Mouse (Mus musculus) left cerebral cortex, adult 18-20 months (tissue): ENCODE measurements at regions not wholly inside any gene's neighbourhood (a gene's known extent, or its start where the extent isn't known, plus 50 kb on each side); places are given as distances from the start of the nearest gene placed in this dataset.

Experiments
- DNase-seq, 2 experiments: peaks; one replicate each; pipeline ENCODE4 v3.0.0; 2021 to 2022; ENCODE audit warnings: low spot score in 2 of 2, mixed read lengths in 1 of 2

DNA sequence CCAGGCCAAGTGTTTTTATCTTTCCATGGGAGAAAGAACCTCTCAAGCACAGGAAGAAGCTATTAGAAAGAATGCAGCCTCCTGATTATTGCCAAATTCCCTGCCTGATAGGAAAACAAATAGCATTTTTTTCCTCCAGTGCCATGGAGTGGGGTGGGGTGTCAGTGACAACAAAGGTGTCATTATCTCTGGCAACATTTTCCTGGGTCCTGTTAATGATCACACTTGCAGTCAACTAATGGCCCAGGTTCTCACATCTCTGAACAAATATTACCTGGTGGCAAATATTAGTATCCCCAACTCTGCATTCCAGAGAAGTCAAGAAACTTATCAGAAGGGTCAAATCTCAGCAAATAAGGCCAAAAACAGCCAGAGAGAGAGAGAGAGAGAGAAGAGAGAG lies 298.6 kb downstream of the Sox4 start:
- DNase-seq = no peak

DNA sequence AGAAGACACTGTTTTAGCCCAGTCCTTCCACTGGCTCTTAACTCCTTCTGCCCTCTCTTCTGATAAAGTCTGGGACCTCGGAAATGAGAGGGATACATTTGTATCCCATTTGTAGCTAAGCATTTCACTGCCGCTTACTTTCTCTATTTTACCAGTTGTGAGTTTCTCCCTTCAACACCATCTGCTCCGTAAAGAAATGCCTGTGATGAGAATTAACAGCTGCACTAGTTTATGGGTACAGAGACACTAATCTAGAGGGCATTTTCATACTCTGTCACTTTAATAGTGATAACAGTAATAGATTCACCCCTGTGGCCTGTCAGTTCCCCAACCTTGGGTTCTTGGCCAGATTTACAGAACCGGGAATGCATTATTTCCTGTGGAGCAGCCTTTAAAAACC lies 300.2 kb downstream of the Sox4 start:
- DNase-seq = no peak

DNA sequence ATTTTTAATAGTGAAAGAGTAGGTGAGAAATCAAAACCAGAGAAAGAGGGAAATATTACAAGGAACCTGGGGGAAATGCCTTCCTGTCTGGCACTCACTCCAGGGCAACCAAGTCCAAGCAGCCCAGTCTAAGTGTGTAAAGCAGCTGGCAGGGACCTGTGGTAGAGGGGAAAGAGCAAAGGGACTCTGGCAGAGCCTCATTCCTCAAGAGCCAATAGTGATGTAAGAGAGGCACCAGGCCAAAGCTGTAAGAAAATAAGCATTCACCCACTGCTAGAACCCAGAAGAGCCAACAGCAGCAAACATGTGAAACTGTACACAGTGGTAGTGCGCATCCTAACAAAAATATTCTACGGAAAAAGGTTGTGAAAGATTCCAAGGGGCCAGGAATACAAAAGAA lies 301.7 kb downstream of the Sox4 start:
- no peak for DNase-seq

DNA sequence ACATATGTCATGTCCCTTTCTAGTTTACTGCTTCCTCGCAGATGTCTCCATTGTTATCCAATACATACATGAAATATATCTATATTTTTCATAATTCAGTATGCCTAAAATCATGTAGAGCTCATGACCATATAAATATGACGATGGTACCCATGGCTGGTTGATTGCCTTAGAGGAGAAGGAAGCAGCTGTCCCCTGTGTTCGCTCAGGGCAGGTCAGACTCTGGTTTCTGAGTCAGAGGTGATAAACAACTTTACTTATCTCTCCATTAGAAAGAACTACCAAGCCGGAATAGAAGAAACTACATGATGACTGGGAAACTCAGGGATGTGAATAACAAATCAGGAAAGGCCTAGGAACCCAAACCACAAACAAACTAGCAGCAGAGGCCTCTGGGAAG lies 307.6 kb downstream of the Sox4 start:
- DNase-seq = no peak

DNA sequence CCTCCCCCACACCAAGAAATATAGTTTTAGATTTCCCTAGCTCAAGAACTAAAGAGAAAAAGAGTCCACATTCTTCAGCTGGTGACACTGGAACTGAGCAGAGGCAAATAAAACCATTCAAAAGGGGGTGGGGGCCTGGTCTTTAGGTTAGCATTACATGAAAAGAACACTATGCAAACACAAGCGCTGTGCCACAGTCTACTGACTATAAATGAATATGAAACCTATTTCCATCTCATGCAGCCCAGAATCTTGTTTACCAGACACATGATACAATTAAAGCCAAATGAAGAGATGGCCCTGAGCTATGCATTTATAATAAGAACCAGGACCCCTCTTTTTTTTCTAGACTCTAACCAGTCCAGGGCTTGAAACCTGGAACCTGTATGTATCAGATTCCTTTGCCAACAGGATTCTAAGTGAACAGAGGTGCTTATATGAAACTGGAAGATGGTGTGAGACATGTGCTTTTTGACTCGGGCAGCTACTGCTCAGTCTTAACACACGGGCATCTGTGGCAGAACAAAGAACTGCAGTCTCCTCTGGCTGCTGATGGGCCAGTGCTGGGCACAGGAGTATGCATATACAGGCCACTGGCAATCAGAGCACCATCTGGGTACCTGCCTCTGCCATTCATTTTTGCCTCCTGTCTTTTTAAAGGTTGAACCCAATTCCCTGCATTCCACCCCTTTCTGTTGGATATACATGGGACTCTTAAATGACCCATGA lies 308.5 kb downstream of the Sox4 start:
- no peak for DNase-seq

DNA sequence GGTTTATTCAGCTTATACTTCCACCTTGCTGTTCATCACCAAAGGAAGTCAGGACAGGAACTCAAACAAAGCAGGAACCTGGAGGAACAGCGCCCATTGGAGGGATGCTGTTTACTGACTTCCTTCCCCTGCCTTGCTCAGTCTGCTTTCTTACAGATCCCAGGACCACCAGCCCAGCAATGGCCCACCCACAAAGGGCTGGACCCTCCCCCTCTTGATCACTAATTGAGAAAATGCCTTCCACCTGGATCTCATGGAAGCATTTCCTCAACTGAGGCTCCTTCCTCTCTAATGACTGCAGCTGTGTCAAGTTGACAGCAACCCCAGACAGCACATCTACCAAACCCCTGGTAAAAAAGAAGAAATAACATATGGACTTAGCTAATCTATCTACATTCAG lies 312.7 kb downstream of the Sox4 start:
- no peak for DNase-seq

DNA sequence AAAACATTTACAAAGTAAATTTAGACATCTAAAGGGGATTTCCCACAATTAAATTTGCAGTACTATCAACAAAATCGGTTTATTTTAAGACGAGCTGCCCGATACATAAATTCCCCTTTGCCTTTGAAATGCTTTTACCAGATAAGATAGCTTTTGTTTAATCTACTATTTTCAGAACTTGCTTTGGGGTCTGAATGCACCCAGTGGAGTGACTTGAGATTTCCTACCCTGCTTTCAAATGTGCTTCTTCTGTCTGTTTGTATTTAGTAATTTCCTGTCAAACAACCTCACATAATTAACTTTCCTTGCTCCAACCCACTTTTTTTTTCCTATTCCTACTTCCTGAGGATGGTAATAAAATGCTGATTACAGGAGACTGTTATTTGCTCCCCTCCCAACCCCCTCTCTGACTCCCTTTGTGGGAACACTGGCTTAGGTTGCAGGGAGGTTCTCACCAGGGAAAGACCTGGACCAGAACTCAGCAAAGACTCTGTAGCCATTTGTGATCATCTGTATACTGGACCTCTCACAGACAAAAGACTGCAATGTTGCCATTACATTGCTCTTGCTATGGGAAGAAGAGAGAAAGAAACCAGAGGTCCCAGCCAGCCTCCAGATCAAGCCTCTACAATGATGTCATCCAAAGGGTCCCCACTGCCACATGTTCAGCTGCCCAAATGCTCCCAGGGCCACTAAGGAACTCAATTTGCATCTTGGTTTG lies 318.1 kb downstream of the Sox4 start:
- no peak for DNase-seq

DNA sequence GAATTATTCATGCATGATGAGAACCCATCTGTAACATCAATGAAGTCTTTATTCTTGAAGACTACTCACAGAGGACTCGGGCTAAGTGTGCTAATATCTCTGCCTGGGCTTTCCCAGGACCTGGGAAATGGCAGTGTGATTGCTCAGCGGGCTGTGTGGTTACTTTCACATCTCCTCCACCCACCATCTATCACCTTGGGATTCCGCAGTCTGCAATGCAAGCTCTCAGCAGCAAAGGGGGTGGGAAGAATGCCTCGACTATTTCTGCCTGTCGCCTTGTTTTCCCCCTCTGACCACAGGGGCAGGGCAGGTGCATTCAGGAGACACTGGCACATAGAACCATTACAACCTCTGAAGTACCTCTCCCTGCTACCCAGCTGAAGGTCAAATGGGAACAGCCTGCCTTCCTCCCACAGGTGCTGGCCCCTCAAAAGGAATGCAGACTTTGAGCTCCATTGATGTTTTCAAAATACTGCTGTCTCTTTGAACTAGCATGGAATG lies 319.9 kb downstream of the Sox4 start:
- no peak for DNase-seq

DNA sequence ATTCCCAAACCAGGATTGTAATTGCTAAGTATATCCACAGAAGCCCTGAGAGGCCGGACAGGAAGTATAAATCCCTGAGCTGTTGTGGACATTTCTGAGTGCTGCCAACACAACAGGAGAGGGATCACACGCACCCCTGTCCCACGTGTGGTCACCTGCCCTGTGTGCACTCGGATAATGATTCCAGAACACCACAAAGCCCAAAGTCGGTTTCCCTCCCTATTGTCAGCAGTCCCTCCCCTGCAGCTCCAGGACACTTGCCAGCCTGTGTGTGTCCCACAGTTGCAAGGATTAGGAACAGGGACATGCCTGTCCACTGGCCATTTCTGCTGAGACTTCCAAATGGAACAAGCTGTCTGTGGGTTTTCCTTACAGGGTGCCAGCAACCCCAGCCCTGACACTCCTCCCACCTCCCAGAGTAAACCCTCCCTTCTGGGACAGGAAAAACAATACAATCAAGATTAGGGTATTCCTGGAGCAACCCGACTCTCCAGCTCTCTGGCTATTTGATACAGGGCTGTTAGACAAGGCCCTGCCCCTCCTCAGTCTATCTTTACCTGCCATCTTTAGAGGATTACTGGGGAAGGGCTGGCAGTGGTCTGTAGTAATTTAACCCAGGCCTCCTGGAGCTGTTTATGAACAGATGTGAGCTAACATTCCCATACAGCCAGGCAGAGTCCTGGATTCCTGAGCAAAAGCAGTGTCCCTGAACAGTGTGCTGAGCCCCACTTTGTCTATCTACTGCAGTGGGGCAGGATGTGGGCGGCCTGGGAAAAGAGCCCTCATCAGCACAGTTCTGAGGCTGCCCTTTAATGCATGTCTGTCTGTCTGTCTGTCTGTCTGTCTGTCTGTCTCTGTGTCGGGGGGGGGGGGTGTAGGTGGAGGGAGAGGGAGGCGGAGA lies 323.8 kb downstream of the Sox4 start:
- no peak for DNase-seq

DNA sequence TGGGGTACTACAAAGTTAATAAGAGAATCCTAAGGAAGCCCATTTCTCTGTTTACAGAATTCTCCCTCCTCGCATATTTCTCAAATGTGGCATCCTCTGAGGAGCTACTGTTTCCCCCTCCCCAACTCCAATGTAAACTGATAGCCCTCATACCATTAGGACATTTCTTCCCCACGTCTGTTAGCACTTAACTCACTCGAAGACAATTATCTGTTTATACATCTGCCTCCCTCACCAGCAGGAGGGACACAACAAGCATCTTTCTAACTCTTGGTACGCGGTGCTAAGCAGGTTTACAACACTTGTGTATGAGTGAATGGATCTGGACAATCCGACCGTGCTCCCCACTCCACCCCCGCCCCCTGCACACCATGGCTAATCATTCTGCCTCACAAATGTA lies 324.8 kb downstream of the Sox4 start:
- DNase-seq = no peak

DNA sequence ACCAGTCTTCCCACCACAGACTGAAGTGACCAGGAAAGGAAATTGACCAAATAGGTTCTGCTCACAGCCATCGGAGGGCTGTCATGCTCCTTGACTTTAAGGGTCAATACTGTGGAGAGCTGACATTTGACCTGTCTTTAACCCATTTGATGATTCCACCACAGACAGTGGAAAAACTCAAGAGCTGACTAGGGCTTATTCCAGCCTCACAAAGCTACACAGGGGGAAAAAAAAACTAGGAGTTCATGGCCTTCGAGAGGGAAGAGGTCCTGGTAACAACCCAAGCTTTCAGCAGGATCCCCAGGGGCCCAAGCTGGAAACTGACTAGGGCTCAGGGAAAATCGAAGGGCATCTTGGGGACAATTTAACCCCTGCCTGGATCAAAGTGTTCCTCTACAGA lies 334.6 kb downstream of the Sox4 start:
- no peak for DNase-seq

DNA sequence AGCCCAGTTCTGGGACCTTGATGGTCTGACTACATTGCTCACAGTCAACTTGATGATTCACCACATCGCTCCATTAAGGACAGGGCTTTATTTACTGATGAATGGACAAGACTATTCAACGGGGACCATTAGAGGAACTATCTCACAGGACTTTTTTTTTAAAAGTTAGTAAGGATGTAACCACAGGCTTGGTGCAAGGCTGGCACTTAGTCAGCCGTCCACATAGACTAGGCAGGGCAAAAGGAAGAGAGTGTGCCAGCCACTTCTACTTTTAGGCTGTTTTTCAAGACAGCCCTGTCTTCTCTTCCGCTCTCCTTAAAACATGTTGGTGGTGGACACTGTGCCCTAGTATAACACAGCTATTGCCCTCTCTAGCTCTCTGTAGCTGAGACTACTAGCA lies 336.0 kb downstream of the Sox4 start:
- DNase-seq = no peak

DNA sequence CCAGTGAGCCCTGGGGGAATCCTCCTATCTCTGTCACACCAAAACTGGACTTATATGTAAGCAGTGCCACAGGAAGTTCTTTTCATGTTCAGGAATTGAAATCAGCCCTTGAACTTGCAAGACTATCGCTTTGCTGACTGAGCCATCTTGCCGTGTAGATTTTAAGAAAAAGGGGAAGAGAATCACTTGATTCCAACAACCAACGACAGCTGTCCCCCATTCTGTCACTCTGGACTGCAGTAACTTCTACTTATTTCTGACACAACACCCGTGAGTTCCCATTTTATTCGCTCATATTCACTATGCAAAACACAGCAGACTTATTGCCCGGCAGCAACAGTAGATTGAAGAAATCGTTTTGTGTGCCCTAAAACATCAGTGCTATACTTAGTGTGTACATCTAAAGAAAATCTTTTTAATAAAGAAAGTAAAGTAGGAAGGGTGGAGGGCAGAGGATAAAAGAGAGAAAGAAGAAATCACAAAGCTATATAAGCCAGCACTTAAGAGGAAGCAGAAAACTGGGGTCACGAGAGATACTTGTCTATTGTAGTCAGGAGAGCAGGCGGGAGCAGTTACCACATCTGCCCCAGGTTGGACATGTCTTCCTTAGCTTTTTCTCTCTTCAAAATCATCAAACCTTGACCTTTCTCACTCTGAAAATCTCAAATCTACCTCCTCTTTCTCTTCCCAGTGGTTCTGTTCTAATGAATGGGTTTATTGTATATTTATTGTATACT lies 336.7 kb downstream of the Sox4 start:
- DNase-seq = no peak

DNA sequence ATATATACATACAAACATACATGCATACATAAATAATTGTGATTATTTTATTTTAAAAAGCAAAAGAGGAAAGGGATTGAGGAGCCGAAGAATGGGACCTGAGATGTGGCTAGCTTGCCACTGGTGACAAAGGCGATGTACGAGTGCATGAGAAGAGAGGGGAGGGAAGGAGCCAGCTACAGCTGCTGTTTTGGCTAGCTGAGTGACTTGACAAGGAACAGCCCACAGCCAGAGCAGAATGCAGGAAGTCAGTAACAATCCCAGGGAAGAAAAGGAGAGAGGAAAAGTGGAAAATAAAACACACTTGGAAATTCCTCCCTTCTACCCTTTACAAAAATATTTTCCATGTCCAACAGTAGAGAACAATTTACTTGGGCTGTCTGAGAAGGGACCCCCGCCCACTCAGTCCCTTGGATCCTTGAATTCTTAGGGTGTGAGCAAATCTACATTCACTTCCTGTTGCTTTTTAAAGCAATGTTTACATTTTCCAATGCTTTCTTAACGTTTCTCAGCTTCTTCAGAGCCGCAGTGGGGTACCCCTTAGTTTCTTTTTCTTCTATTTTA lies 345.9 kb downstream of the Sox4 start:
- DNase-seq = no peak

DNA sequence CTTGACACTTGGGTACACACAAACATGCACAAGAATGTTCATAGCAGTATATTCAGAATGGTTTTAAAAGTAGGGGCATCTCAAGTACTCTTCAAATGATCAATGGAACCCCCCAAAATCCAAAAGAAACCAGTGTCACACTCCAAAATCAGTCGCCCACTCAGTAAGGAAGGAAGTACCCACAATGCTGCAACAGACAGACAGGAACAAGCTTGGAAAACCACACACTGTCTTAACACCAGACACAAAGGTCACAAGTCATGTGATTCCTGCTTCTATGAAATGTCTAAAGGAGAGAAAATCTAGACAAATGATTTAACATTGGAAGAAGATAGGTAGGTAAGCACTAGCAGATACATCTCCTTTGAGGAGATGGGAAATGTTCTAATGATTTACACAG lies 346.9 kb downstream of the Sox4 start:
- no peak for DNase-seq

DNA sequence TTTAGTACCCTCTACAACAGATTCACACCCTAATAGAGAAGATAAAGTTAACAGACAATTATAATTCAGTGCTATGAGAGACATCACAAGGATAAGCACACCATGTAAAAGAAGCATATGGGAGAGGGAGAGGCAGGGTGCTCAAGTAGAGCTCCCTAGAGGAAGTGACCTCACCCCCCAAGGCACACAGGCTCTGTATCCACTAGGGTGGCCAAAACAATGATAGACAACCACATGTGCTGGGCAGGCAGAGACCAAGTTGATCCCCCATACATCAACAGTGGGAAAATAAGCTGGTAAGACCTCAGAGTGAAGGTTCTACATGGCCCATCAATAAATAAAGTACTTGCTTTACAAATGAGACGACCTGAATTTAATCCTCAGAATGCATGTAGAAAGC lies 347.7 kb downstream of the Sox4 start:
- DNase-seq = no peak

DNA sequence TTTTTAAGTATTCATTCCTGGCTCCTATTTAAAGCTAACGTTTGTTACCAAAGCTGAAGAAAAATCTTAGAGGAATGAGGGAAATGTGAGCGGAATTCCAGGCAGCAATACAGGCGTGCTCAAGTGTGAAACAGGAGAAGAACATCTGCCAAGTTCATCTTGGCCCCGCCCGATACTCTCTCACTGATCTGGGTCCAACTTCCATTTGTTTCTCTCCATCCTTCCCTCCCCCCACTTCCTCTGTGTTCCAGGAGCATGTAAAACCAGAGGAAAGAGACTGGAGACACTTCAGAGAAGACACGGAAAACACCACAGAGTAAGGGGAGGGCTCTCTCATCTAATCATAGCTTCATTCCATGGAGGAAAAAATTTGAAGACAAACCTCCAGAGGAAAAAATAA lies 346.7 kb downstream of the Gm11361 start:
- DNase-seq = no peak

DNA sequence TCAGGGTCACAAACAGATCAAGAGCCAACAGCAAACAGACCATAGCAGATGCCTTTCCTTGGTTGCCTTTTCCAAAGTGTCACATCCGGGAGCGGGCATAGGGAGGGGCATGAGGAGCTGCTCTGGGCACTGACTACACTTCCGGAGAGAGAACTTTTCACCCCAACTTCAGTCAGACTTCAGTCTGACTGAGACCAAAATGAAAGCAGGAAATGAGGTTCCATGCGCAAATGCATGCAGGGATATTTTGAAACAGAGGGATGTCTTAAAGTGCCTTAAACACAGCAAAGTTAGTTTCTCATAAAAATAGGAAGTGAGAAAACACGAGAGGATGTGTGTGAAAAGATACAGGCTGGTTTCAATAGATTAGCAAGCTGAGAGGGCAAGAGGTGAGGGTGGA lies 343.5 kb downstream of the Gm11361 start:
- DNase-seq = no peak

DNA sequence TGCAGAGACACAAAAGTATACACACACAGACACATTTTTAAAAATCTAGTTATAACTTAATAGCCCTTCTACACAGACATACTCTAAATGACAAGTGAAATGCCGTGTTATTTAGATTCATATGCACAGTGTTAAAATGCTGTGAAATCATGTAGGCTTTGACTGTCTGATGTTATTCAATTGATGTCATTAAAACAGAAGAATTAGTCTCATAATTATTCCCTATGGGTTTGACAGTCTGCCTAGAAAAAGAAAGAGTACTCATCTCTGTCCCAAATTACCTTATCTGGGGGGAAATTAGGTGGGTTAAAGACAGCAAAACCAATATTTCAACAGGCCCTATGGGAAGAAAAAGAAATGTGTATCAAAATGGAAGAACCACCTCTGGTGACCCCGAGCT lies 339.0 kb downstream of the Gm11361 start:
- no peak for DNase-seq

DNA sequence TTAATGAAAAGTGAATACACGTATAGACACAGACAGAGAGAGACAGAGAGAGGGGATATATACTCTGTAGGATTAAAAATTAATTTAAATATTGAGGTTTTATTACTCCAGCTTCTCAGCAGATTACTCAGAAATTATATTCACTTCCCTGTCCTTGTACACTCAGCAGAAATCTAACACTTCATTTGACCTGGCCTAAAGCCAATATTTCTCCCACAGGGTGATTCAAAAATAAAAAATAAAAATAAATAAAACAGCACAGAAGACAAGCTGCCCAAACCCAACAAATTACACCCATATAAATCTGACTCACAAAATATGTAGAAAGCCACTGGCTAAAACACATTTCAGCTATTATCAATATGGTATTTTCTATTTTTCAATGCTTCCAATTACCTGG lies 334.8 kb downstream of the Gm11361 start:
- no peak for DNase-seq

DNA sequence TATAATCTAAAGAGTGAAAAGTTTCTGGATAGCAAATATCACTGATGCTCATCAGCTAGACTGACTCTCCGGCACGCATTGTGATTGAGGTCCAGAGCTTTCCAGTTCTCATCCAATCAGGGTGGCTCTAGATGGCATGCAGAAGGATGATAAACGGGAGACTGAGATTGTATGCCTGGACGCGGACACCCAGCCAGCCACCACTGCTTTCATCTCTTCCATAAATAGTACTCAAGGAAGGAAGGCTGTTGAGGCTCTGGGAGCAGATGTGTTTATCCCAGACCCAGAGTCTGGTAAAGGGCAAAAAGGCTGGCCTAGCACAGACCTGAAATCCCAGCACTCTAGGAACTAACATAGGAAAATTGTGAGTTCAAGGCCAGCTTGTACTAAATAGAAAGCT lies 330.6 kb downstream of the Gm11361 start:
- DNase-seq = no peak
